Mouse (Mus musculus) G1E (cell line): Measurements from ENCODE around the gene Rgs7.

Source experiments
- CTCF ChIP-seq: IDR thresholded peaks from 2 replicates; pipeline ENCODE4 v1.5.1; 2012; ENCODE audit warnings: low read depth, low read length, inconsistent platforms, mixed read lengths
- GATA2 ChIP-seq: IDR thresholded peaks from 2 replicates; pipeline ENCODE4 v1.6.1; 2012; ENCODE audit warnings: low read depth, low read length, inconsistent platforms, borderline replicate concordance
- TAL1 ChIP-seq: conservative IDR thresholded peaks from 2 replicates; pipeline ENCODE4 v1.6.1; 2012; ENCODE audit warnings: low read depth, low read length, inconsistent platforms, mixed read lengths

DNA sequence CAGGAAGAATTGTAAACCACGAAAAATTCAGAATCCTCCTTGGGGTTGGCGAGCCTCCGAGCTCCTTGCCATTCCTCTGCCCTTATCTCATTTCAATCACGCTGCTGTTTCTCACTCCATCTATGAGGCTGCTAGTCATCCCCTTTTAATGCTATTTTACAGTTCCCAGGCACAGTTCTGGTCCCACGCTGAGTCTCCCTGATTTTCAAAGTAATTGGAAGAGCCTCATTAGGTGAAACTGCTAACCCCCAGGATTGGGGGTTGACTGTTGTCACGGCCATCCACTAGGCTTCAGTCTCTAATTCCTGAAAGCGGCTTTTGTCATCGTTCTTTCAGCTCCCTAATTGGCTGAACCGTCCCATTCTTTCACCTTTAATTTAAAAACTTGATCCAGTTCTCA, 76.6 kb downstream of the Rgs7 start:
- TF ChIP-seq CTCF (no peak), TAL1 (no peak), GATA2 (no peak)
